Mouse (Mus musculus) hindlimb bud, embryonic 11.5 days (tissue): ENCODE measurements around the gene Olfr822.
"Not testable (repeated sequence)": the region's sequence is repeated elsewhere in the genome, so short reads cannot be mapped to it uniquely, and the experiment has no call there.

Experiments
- DNase-seq: peaks from one replicate; pipeline ENCODE4 v3.0.0-alpha.2; 2012; ENCODE audit warnings: low read depth, low spot score; ENCODE audit errors: extremely low spot score

Gene Olfr822

DNA sequence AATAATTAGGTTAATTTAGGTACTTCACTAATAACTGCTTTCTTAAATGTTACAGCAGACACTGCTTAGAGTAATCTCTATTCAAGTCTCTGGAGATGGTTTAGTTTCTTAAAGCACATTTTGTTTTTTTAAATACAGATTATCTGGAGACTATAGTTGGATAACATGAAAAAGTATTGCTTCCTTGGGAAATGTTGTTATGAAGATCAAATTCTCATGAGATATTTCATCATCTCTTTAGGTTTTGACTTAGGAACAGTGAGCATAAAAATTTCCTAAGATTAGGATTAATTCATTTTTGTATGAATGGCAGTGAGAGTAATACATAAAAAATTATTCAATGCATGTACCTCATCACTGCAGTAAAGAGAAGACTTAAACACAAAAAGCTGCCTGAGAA lies at the start of gene Olfr822:
Gene Olfr822, plus strand, starts transcription at position 301 of the 400 bp plus-strand sequence.
- no peak for DNase-seq

GRCm38 (mm10) chr10:130030048-130030447 lies 41.0 kb upstream of the Olfr822 start, which contains the start of gene Olfr821:
TSS of gene Olfr821 (plus strand) at chr10:130030348.
- DNase-seq: no peak

DNA sequence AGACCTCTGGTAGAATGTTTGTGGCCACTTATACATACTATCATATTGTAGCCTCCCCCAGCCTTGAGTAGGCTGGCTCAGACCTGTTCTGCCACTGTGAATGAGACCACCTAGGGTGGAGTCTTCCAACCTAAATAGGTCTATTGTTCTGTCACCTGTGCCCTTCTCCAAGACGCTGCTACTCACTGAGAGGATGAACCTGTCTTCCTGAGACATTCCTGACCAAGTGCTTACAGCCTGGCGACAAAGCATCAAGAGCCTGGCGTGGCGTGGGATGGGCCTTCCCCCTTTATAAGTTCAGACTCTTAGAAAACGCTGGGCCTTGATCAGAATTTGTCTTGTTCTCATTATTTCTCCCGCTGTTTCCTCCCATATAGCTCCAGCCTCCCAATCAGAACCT lies 33.9 kb upstream of the Olfr822 start:
- no peak for DNase-seq

- DNase-seq: peak; percentile 47
Observed at GRCm38 (mm10) chr10:130092838-130093440, 21.9 kb downstream of the Olfr822 start.

DNA sequence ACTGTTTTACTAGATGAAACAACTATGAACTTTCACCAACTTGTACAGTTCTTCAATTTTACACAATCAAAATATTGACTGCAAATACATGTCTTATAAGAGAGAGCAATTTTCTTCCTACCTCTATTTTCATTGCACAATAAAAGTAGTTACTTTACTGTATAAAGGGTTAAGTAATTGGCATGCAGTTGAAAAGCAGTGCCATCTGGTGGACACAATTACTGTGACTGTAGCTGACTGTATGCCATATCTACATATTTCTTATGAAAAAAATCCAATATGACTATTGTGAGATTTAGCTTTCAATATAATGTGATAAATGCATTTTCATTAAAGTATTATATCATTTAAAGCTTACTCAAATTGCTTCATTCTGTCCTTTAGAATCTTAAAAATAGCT lies 25.1 kb downstream of the Olfr822 start:
- DNase-seq: no peak

- DNase-seq: not testable (repeated sequence)
Observed at GRCm38 (mm10) chr10:130115283-130115682, 44.3 kb downstream of the Olfr822 start, which contains the start of gene Olfr823. TSS of gene Olfr823 (minus strand) at chr10:130115383.

- DNase-seq: not testable (repeated sequence)
Observed at GRCm38 (mm10) chr10:130116045-130116444, 45.0 kb downstream of the Olfr822 start.
